Mouse (Mus musculus): Measurements from ENCODE around the gene Tmem115. TPM values are rescaled to one million over a fixed set of nuclear protein-coding genes. Genes with fewer than 3 reads are reported as not detected.

The Tmem115 gene
- polyA plus RNA-seq, 1 experiment from 2014 or later = 47.6 TPM

DNA sequence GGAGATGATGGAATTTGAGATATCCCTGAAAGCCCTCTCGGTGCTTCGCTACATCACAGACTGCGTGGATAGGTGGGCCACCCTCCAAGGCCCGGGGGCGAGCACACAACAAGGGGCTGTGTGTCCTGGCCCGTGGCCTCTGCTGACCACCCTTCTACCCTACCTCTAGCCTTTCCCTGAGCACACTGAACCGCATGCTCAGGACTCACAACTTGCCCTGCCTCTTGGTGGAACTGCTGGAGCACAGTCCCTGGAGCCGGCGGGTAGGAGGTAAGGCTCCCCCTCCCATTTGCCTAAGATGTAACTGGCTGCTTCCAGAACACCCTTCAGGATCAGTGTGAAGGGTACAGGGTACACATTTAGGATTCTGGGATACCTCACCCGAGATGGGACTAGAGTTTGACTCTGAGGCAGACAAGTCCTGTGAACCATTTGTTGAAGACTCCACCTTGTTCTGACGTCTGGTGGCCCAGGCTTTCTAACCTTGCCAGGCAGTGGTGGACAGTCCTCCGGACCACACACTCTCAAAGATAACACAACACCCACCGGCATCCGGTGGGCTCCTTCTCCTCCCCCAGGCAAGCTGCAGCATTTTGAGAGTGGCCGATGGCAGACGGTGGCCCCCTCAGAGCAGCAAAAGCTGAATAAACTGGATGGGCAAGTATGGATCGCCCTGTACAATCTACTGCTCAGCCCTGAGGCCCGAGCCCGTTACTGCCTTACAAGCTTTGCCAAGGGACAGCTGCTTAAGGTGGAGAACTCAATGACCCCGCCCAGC, 15.7 kb downstream of the Tmem115 start:
- no peaks in the 10 kb centered on the region for H3K27me3 ChIP-seq (replicated peaks; ENCODE audit: control insufficient read depth, insufficient read depth, low read length)
- H3K27ac ChIP-seq (ENCODE audit: low read depth) = no peak overlapping the region
- peaks cover 40% of the 10 kb centered on the region for H3K4me1 ChIP-seq (replicated peaks; ENCODE audit: control insufficient read depth, insufficient read depth, low read length)
- no peaks in the 10 kb centered on the region for H3K9me3 ChIP-seq (ENCODE audit: control insufficient read depth, low read length)
- H3K4me2 ChIP-seq (ENCODE audit: low read length) = no peak overlapping the region
- whole genome bisulfite sequencing = 83% methylated on average over 20 of the region's 20 CpGs
- no peak overlapping the region for H3K4me3 ChIP-seq (ENCODE audit: low read depth, low read length)
- no peak for DNase-seq (ENCODE audit: low spot score)
- peaks cover 10% of the 10 kb centered on the region for H3K36me3 ChIP-seq (ENCODE audit: control insufficient read depth, insufficient read depth, low read length)
- ATAC-seq (replicated peaks; ENCODE audit: low FRiP score, low TSS enrichment, low read depth) = no peak
- H3K9ac ChIP-seq (ENCODE audit: low read length) = no peak overlapping the region

- Histone ChIP-seq H3K4me3 (ENCODE audit: low read depth, low read length) (peak overlapping the region; percentile 46; the same call in 1 of the 2 replicates), H3K36me3 (ENCODE audit: control insufficient read depth, insufficient read depth, low read length) (no peaks in the 10 kb centered on the region), H3K9ac (ENCODE audit: low read length) (peak overlapping the region; percentile 65), H3K4me1 (replicated peaks; ENCODE audit: control insufficient read depth, insufficient read depth, low read length) (peaks cover 42% of the 10 kb centered on the region), H3K4me2 (ENCODE audit: low read length) (peak overlapping the region; percentile 98), H3K27ac (ENCODE audit: low read depth) (peak overlapping the region; percentile 54; the same call in 1 of the 2 replicates), H3K9me3 (ENCODE audit: control insufficient read depth, low read length) (no peaks in the 10 kb centered on the region), H3K27me3 (replicated peaks; ENCODE audit: control insufficient read depth, insufficient read depth, low read length) (no peaks in the 10 kb centered on the region)
- ATAC-seq (replicated peaks; ENCODE audit: low FRiP score, low TSS enrichment, low read depth) (no peak), DNase-seq (ENCODE audit: low spot score) (no peak)
- WGBS = 37% methylated on average over 23 of the region's 23 CpGs
These were observed 16.9 kb downstream of the Tmem115 start for GRCm38 (mm10) chr9:107550491-107551116.

DNA sequence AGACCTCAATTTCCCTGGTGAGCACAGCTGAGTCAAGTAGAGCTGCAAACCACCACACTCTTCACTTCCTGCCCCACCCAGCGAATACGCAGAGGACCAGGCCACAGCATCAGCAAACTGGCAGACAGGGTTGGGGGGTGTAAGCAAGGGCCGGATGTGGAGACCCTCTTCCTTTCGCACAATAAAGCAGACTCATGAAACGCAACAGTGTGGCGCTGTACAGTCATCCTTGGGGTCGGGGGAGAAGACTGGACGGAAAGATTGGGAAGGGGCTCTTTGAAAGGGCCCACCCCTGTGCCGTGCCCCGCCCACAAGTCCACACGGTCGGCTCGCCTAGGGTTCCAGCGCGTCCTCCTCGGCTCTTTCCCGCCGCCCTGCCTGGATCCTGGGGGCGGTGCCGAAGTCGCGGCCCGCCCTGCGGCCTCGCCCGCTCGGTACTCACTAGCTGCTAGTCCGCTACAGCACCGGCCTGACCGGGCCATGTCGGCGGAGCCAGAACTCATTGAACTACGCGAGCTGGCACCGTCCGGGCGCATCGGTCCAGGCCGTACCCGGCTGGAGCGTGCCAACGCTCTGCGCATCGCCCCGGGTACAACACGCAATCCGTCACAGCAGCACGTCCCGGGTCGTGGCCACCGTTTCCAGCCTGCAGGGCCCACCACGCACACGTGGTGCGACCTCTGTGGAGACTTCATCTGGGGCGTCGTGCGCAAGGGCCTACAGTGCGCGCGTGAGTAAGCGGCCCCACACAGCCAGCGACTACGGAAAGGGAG, 17.6 kb downstream of the Tmem115 start, which contains the start of gene Rassf1:
Gene Rassf1 (plus strand): TSS at position 439 of the 773 bp plus-strand sequence.
- H3K9me3 ChIP-seq (ENCODE audit: control insufficient read depth, low read length) = no peaks in the 10 kb centered on the region
- WGBS = under 1% methylated on average over 63 of the region's 63 CpGs
- H3K9ac ChIP-seq (ENCODE audit: low read length) = peak within 1 kb of the TSS; percentile 65
- peak; percentile 24 for ATAC-seq (replicated peaks; ENCODE audit: low FRiP score, low TSS enrichment, low read depth)
- peak within 1 kb of the TSS; percentile 98 for H3K4me2 ChIP-seq (ENCODE audit: low read length)
- DNase-seq (ENCODE audit: low spot score) = peak; percentile 78
- peaks cover 49% of the 10 kb centered on the region for H3K4me1 ChIP-seq (replicated peaks; ENCODE audit: control insufficient read depth, insufficient read depth, low read length)
- H3K27me3 ChIP-seq (replicated peaks; ENCODE audit: control insufficient read depth, insufficient read depth, low read length) = no peaks in the 10 kb centered on the region
- peak within 1 kb of the TSS; percentile 54 for H3K27ac ChIP-seq (ENCODE audit: low read depth)
- H3K4me3 ChIP-seq (ENCODE audit: low read depth, low read length) = peak within 1 kb of the TSS; percentile 46
- H3K36me3 ChIP-seq (ENCODE audit: control insufficient read depth, insufficient read depth, low read length) = no peaks in the 10 kb centered on the region

- H3K9ac ChIP-seq (ENCODE audit: low read length) = peak overlapping the region; percentile 65
- peaks cover 4% of the 10 kb centered on the region for H3K36me3 ChIP-seq (ENCODE audit: control insufficient read depth, insufficient read depth, low read length)
- H3K4me2 ChIP-seq (ENCODE audit: low read length) = peak overlapping the region; percentile 98
- no peaks in the 10 kb centered on the region for H3K9me3 ChIP-seq (ENCODE audit: control insufficient read depth, low read length)
- ATAC-seq (replicated peaks; ENCODE audit: low FRiP score, low TSS enrichment, low read depth) (no peak), DNase-seq (ENCODE audit: low spot score) (no peak)
- peak overlapping the region; percentile 46 for H3K4me3 ChIP-seq (ENCODE audit: low read depth, low read length)
- H3K27me3 ChIP-seq (replicated peaks; ENCODE audit: control insufficient read depth, insufficient read depth, low read length) = no peaks in the 10 kb centered on the region
- WGBS = 13% methylated on average over 8 of the region's 8 CpGs
- peaks cover 48% of the 10 kb centered on the region for H3K4me1 ChIP-seq (replicated peaks; ENCODE audit: control insufficient read depth, insufficient read depth, low read length)
- peak overlapping the region; percentile 54; the same call in 1 of the 2 replicates for H3K27ac ChIP-seq (ENCODE audit: low read depth)
These were observed 18.2 kb downstream of the Tmem115 start for GRCm38 (mm10) chr9:107551890-107552355.

DNA sequence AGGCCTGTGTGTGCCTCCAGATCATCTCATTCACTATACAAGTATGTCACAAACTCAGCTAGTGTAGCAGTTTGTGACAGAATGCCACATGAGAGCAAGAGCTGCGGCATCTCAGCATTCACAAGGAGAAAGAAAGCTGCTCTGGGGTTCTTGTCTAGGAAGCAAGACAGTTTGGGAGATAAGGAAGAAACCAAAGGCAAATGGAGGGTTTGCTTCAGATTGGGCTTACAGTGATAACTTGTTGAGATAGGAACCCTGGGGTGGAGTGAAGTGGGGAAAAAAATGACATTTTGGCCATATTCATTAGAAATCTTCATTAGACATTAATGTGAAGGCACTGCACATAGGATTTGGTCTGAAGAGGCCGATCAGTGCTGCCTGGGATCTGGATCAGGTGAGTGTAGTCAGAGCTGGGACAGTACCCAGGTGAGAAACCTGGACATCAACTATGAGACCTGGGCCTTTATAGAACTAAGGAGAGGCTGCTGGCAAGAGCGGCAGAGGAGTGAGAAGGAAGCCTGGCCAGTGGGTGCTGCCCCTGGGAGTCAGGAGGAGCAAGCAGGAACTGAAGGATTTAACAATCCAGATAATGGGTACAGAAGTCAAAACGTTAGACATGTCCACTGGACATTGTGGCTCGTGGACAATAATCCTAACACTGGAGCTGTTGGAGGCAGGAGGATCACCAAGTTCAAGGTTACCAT, 19.1 kb downstream of the Tmem115 start:
- 78% methylated on average over 5 of the region's 5 CpGs for WGBS
- no peaks in the 10 kb centered on the region for H3K9me3 ChIP-seq (ENCODE audit: control insufficient read depth, low read length)
- peaks cover 13% of the 10 kb centered on the region for H3K36me3 ChIP-seq (ENCODE audit: control insufficient read depth, insufficient read depth, low read length)
- H3K4me2 ChIP-seq (ENCODE audit: low read length) = peak overlapping the region; percentile 98
- peak overlapping the region; percentile 59; the same call in 1 of the 2 replicates for H3K9ac ChIP-seq (ENCODE audit: low read length)
- no peaks in the 10 kb centered on the region for H3K27me3 ChIP-seq (replicated peaks; ENCODE audit: control insufficient read depth, insufficient read depth, low read length)
- ATAC-seq (replicated peaks; ENCODE audit: low FRiP score, low TSS enrichment, low read depth) = no peak
- peaks cover 42% of the 10 kb centered on the region for H3K4me1 ChIP-seq (replicated peaks; ENCODE audit: control insufficient read depth, insufficient read depth, low read length)
- no peak overlapping the region for H3K27ac ChIP-seq (ENCODE audit: low read depth)
- DNase-seq (ENCODE audit: low spot score) = no peak
- H3K4me3 ChIP-seq (ENCODE audit: low read depth, low read length) = peak overlapping the region; percentile 57

DNA sequence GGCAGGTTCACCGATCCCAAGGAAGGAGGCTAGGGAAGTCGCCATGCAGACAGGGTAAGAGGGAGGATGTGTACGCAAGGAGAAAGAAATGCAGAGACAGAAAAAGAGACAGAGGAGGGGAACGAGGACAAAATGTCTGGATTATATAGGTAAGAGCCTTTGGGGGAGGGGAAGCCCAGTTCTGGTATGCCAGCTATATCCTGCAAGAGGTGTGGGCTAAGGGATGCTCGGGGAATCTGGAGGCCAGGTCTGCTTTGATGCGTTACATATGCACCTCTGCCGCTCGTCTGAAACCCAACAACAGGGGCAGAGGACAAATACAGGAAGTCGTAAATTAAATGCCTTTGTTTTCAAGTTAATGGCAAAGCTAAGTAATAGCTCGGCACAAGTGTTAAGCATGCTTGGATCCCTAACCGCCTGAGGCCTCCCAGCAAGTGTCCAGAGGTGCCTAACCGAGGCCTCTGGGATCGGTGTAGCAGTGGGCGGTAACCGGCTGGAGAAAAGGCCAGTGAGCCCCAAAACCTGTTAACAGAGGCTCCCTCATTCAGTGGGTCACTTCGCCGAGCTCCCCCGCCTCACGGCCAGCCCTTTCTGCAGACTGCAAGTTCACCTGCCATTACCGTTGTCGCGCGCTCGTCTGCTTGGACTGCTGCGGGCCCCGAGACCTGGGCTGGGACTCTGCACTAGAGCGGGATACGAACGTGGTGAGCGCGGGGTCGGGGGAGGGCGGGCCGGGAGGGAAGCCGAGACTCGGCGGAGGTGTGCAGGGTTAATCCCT, 20.0 kb downstream of the Tmem115 start:
- H3K4me2 ChIP-seq (ENCODE audit: low read length) = peak overlapping the region; percentile 98
- no peak for DNase-seq (ENCODE audit: low spot score)

GRCm38 (mm10) chr9:107554319-107554825, 20.6 kb downstream of the Tmem115 start:
- peaks cover 28% of the 10 kb centered on the region for H3K36me3 ChIP-seq (ENCODE audit: control insufficient read depth, insufficient read depth, low read length)
- ATAC-seq (replicated peaks; ENCODE audit: low FRiP score, low TSS enrichment, low read depth) (peak; percentile 89), DNase-seq (ENCODE audit: low spot score) (peak; percentile 93)
- peak overlapping the region; percentile 98 for H3K4me2 ChIP-seq (ENCODE audit: low read length)
- no peaks in the 10 kb centered on the region for H3K9me3 ChIP-seq (ENCODE audit: control insufficient read depth, low read length)
- under 1% methylated on average over 53 of the region's 53 CpGs for WGBS
- H3K9ac ChIP-seq (ENCODE audit: low read length) = peak overlapping the region; percentile 66
- H3K27me3 ChIP-seq (replicated peaks; ENCODE audit: control insufficient read depth, insufficient read depth, low read length) = no peaks in the 10 kb centered on the region
- H3K4me1 ChIP-seq (replicated peaks; ENCODE audit: control insufficient read depth, insufficient read depth, low read length) = peaks cover 42% of the 10 kb centered on the region
- H3K27ac ChIP-seq (ENCODE audit: low read depth) = peak overlapping the region; percentile 95
- H3K4me3 ChIP-seq (ENCODE audit: low read depth, low read length) = peak overlapping the region; percentile 57

More for the DNA sequence above, 20.0 kb downstream of the Tmem115 start:
- Histone ChIP-seq H3K4me3 (ENCODE audit: low read depth, low read length) (peak overlapping the region; percentile 57), H3K4me1 (replicated peaks; ENCODE audit: control insufficient read depth, insufficient read depth, low read length) (peaks cover 42% of the 10 kb centered on the region), H3K27me3 (replicated peaks; ENCODE audit: control insufficient read depth, insufficient read depth, low read length) (no peaks in the 10 kb centered on the region), H3K36me3 (ENCODE audit: control insufficient read depth, insufficient read depth, low read length) (peaks cover 22% of the 10 kb centered on the region), H3K9ac (ENCODE audit: low read length) (peak overlapping the region; percentile 59), H3K9me3 (ENCODE audit: control insufficient read depth, low read length) (no peaks in the 10 kb centered on the region), H3K27ac (ENCODE audit: low read depth) (peak overlapping the region; percentile 95)
- ATAC-seq (replicated peaks; ENCODE audit: low FRiP score, low TSS enrichment, low read depth) = peak; percentile 64
- 4% methylated on average over 37 of the region's 37 CpGs for WGBS

All from intestine, embryonic 14.5 days (tissue).